Mouse (Mus musculus) MEL (cell line): ENCODE results near the gene Klrb1a. TPM values are rescaled to one million over a fixed set of nuclear protein-coding genes. Genes with fewer than 3 reads are reported as not detected.

Experiments
- polyA plus RNA-seq, 2 experiments: library from polyadenylated mRNA; stranded (reverse) in 1 of 2; unstranded in 1 of 2; fragments of >175 nt in 1 of 2; fragments of >200 nt in 1 of 2; gene quantifications; 2 replicates each; pipeline versions ENCODE4 v1.2.1 to v1.2.4; 2012; ENCODE audit warnings: low replicate concordance in 2 of 2, low read depth in 1 of 2; ENCODE audit not compliant: insufficient read length in 2 of 2, insufficient read depth in 1 of 2, missing spikeins in 1 of 2
- total RNA-seq: library from RNA; depleted of rRNA; stranded (reverse); fragments of 300-350 nt; gene quantifications from 2 replicates; pipeline ENCODE4 v1.2.3, GENCODE M21; 2012; rRNA removed

Gene Klrb1a
- total and polyA plus RNA-seq, 3 experiments, result not detected

Other genes with a start within 250 kb of the Klrb1a start
- not detected in 2 replicates for gene Tex52, start 248.1 kb downstream of the Klrb1a start, total RNA-seq
- under 1 TPM in 1 of 2 experiments, not detected in 1; 0.07 TPM for gene Tex52, start 248.1 kb downstream of the Klrb1a start, polyA plus RNA-seq
- gene Gm44596, start 248.0 kb downstream of the Klrb1a start, total RNA-seq, result not detected in 2 replicates
- gene Gm44596, start 248.0 kb downstream of the Klrb1a start, polyA plus RNA-seq, result not detected
- 0.04 TPM in 1 of 2 replicates, not detected in the other for gene Nrip2, start 224.2 kb downstream of the Klrb1a start, total RNA-seq
- gene Nrip2, start 224.2 kb downstream of the Klrb1a start, polyA plus RNA-seq, result under 1 TPM in 1 of 2 experiments, not detected in 1; 0.86 TPM
- 16.6 and 17.8 TPM in 2 replicates for gene Itfg2, start 198.6 kb downstream of the Klrb1a start, total RNA-seq
- gene Itfg2, start 198.6 kb downstream of the Klrb1a start, polyA plus RNA-seq, result 10 to 100 TPM in 1 of 2 experiments, not detected in 1; 44.8 TPM
- gene Fkbp4, start 184.9 kb downstream of the Klrb1a start, total RNA-seq, result 332 and 333 TPM in 2 replicates
- gene Fkbp4, start 184.9 kb downstream of the Klrb1a start, polyA plus RNA-seq, result 100 to 1,000 TPM; 426 to 934 TPM
- gene Pzp, start 96.8 kb downstream of the Klrb1a start, total RNA-seq, result not detected in 2 replicates
- not detected for gene Pzp, start 96.8 kb downstream of the Klrb1a start, polyA plus RNA-seq
- gene A2ml1, start 41.9 kb downstream of the Klrb1a start, total RNA-seq, result 0.08 and 0.10 TPM in 2 replicates
- gene A2ml1, start 41.9 kb downstream of the Klrb1a start, polyA plus RNA-seq, result under 1 TPM in 1 of 2 experiments, not detected in 1; 0.25 TPM
- not detected in 2 replicates for gene Clec2h, start 38.9 kb upstream of the Klrb1a start, total RNA-seq
- gene Clec2h, start 38.9 kb upstream of the Klrb1a start, polyA plus RNA-seq, result not detected
- not detected in 2 replicates for gene Klrb1, start 99.5 kb upstream of the Klrb1a start, total RNA-seq
- gene Klrb1, start 99.5 kb upstream of the Klrb1a start, polyA plus RNA-seq, result not detected
- not detected in 2 replicates for gene Klrb1c, start 165.7 kb upstream of the Klrb1a start, total RNA-seq
- gene Klrb1c, start 165.7 kb upstream of the Klrb1a start, polyA plus RNA-seq, result not detected
- not detected in 2 replicates for gene Gm44511, start 202.8 kb upstream of the Klrb1a start, total RNA-seq
- not detected for gene Gm44511, start 202.8 kb upstream of the Klrb1a start, polyA plus RNA-seq
- gene Klrb1b, start 202.8 kb upstream of the Klrb1a start, total RNA-seq, result not detected in 2 replicates
- not detected for gene Klrb1b, start 202.8 kb upstream of the Klrb1a start, polyA plus RNA-seq